Mouse (Mus musculus) duodenum, adult 2 months (tissue): ENCODE data around the gene Trim43c. TPM values are rescaled to one million over a fixed set of nuclear protein-coding genes. Genes with fewer than 3 reads are reported as not detected.

Experiments used
- polyA plus RNA-seq: library from polyadenylated mRNA; depleted of rRNA; stranded (reverse); fragments of >200 nt; gene quantifications from 2 replicates; pipeline ENCODE4 v1.2.3, GENCODE M21; 2012; ENCODE audit warnings: low replicate concordance; rRNA removed

Trim43c gene
- polyA plus RNA-seq, result not detected in 2 replicates

GRCm38 (mm10) chr9:88838864-88839263 lies at the start of gene Trim43c:
Gene Trim43c (plus strand): TSS chr9:88839164.

Other genes with a start within 250 kb of the Trim43c start
- 3.0 and 7.4 TPM in 2 replicates for gene Mthfsl, start 118.9 kb upstream of the Trim43c start, polyA plus RNA-seq
- 0.65 and 0.93 TPM in 2 replicates for gene Bcl2a1d, start 107.2 kb upstream of the Trim43c start, polyA plus RNA-seq
- 0.36 and 0.92 TPM in 2 replicates for gene Bcl2a1a, start 117.7 kb downstream of the Trim43c start, polyA plus RNA-seq